Mouse (Mus musculus): ENCODE results near the gene Atp5h.
"Not testable (repeated sequence)": the region's sequence is repeated elsewhere in the genome, so short reads cannot be mapped to it uniquely, and the experiment has no call there.

Atp5h gene

GRCm38 (mm10) chr11:115398085-115398484 is 21.7 kb downstream of the Atp5h start:
- DNase-seq (ENCODE audit: low spot score) = no peak

GRCm38 (mm10) chr11:115393721-115394325 is 25.9 kb downstream of the Atp5h start:
- no peak for DNase-seq (ENCODE audit: low spot score)

DNA sequence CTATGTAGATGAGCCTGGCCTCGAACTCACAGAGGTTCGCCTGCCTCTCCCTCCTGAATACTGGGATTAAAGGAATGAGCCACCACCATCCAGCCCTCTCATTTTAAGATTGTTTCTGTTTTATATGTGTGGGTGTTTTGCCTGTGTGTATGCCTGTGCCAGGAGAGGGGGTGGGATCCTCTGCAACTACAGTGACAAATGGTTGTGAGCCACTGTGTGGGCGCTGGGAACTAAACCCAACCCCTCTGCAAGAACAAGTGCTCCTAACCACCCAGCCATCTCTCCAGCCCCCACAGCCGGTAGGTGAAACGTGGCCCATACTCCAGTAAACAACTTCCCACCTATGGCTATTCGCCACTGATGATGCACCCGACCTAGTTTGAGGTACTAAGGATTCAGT is 28.4 kb downstream of the Atp5h start:
- DNase-seq (ENCODE audit: low spot score) = no peak

GRCm38 (mm10) chr11:115386859-115387258 is 32.9 kb downstream of the Atp5h start:
- not testable (repeated sequence) for DNase-seq (ENCODE audit: low spot score)

DNA sequence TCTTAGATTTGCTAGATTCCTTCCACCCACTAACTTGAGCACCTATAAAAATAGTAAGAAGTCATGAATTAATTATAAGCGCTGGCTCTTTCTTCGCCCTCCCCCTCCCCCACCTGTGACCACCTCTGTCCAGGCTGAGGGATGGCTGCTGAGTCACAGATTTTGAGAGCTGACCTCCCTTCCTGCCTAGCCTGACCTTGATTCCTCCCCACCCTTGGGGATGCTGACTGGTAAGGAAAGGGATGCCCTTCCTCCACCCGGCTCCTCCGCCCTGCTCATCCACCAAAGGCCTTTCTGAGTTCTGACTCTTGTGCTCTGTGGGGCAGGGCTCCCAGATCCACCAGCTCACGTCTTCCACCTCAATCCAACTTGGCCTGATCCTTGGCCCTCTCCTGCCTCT is 35.2 kb downstream of the Atp5h start:
- DNase-seq (ENCODE audit: low spot score) = no peak

- no peak for DNase-seq (ENCODE audit: low spot score)
Observed at GRCm38 (mm10) chr11:115383701-115384474, 35.9 kb downstream of the Atp5h start.

GRCm38 (mm10) chr11:115382891-115383290 is 36.9 kb downstream of the Atp5h start:
- no peak for DNase-seq (ENCODE audit: low spot score)

GRCm38 (mm10) chr11:115381743-115382539 is 37.8 kb downstream of the Atp5h start, which contains the start of gene Cdr2l:
TSS of gene Cdr2l (plus strand) at chr11:115381916.
- DNase-seq (ENCODE audit: low spot score) = peak; percentile 68

- no peak for DNase-seq (ENCODE audit: low spot score)
Observed at GRCm38 (mm10) chr11:115381276-115381675, 38.5 kb downstream of the Atp5h start.

GRCm38 (mm10) chr11:115377854-115378253 is 41.9 kb downstream of the Atp5h start:
- DNase-seq (ENCODE audit: low spot score) = no peak

GRCm38 (mm10) chr11:115377254-115377653 is 42.5 kb downstream of the Atp5h start:
- DNase-seq (ENCODE audit: low spot score) = no peak

GRCm38 (mm10) chr11:115376722-115377121 is 43.0 kb downstream of the Atp5h start:
- DNase-seq (ENCODE audit: low spot score) = no peak

DNA sequence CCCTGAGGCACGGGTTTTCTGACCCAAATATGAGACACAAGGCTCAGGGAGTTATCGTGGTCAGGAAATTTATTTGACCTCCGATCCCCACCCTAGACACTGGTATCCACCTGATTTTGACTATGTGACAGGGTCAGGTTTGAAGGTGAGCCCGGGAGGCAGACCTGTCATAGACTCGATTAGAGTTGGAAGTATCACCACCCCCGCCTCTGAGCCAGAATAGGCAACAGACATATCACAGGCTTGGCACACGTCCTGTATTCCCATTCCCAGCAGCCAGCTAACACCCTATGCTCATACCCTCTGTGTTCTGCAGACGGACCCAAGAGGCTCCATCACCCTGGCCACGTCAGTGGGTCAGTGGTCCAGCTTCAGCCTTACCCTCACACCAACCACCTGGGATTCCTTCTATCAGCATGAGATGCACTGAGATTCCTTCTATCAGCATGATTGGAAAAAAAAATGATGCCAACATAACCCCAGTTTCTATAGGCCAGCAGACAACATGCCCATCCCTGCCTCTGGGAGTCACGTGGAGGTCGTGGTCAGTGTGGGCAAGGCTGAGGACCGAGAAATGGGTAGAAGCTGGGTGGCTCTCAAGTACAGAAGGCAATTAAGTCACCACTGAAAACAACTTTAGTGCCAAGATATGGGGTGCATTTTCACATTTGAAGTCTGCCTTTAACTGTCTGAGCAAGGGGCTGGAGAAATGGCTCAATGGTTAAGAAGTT is 44.9 kb downstream of the Atp5h start:
- no peak for DNase-seq (ENCODE audit: low spot score)

DNA sequence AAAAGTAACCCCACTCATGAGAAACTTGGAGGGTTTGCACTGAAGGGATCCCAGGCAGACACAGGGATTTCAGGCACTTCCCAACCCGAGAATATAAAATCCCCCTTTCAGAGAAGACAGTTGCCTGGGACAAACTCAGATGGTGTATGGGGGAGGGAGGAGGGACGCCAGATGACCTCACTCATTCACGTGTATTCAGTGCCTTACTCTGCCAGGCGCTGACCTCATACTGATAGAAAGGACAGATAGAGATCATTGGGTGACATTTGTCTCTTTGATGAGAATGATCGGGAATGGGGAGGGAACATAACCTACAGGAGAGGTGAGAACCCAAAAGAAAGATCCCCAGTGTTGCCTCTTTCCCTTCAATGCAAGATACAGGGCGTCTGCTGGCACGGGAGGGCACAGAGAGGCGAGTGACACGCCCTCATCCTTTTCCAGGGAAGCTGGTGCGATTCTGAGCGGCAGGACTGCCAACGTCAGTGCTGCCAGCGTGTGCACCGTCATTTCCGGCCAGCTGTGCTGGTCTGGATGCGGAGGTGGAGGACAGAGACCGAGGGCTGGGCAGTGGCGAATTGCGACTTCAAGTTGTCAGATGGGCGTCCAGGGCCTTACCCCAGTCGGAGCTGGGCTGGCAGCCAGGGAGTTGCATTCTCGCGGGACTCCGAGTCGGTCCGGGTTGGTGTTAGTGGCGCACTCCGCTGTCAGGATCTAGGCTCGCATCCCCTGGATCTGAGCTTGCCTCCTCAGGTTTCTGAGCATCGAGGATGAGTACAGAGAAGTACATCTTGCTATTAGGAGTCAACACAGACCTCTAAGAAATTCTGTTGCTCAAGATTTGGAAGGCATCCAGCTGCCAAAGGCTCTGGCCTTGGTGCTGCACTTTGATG is 45.7 kb downstream of the Atp5h start:
- no peak for DNase-seq (ENCODE audit: low spot score)

- no peak for DNase-seq (ENCODE audit: low spot score)
Observed at GRCm38 (mm10) chr11:115372737-115373136, 47.0 kb downstream of the Atp5h start.

- DNase-seq (ENCODE audit: low spot score) = no peak
Observed at GRCm38 (mm10) chr11:115372015-115372414, 47.7 kb downstream of the Atp5h start.

GRCm38 (mm10) chr11:115371354-115371753 is 48.4 kb downstream of the Atp5h start:
- no peak for DNase-seq (ENCODE audit: low spot score)

- no peak for DNase-seq (ENCODE audit: low spot score)
Observed at GRCm38 (mm10) chr11:115370368-115370767, 49.4 kb downstream of the Atp5h start.

DNA sequence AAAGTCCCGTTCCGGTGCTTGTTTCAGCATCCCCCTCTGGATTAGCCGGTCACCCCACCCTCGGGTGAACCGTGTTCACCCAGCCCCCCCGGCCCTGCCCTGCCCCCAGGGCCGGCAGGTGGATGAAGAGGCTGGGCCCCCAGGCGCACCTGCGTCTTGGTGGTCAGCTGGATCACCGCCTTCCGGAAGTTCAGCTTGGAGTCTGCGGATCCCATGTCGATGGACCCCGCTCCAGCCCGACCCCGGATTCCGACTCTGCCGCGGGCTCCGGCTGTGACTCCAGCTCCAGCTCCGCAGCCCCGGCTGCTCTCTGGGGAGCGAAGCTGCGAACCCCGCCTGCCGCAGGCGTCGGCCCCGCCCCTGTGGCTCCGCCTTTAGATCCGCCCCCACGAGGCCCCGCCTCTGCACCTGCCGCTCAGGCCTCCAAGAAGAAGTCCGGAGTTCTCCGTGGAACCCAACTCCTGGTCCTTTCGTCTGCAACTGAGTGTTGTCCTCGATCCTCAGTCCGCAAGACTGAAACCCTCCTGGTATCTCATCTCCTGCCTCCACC is 52.3 kb downstream of the Atp5h start, which contains the start of gene Hid1:
Gene Hid1 (minus strand): TSS at position 362 of the 550 bp plus-strand sequence.
- no peak for DNase-seq (ENCODE audit: low spot score)

GRCm38 (mm10) chr11:115366706-115367394 is 52.9 kb downstream of the Atp5h start:
- no peak for DNase-seq (ENCODE audit: low spot score)

Data from urinary bladder, postnatal 10 days (tissue).